Mouse (Mus musculus): ENCODE measurements around the gene Abhd12. TPM values are rescaled to one million over a fixed set of nuclear protein-coding genes. Genes with fewer than 3 reads are reported as not detected.
"Not testable (repeated sequence)": the region's sequence is repeated elsewhere in the genome, so short reads cannot be mapped to it uniquely, and the experiment has no call there.

The Abhd12 gene
- polyA plus RNA-seq (2012; rRNA removed) = 59.1 and 60.0 TPM in 2 replicates

- no peak for TF ChIP-seq CTCF (IDR thresholded peaks at IDR 0.05; ENCODE audit: insufficient read depth, low read length)
- TF ChIP-seq POLR2A (IDR thresholded peaks at IDR 0.05; ENCODE audit: borderline replicate concordance, extremely low read depth, low read depth, low read length) = peak; percentile 71
- peak; percentile 98 for DNase-seq
- WGBS = under 1% methylated on average over 72 of the region's 72 CpGs
Measured at GRCm38 (mm10) chr2:150904272-150904935, at the start of gene Abhd12. Gene Abhd12 (minus strand): TSS chr2:150904741.

DNA sequence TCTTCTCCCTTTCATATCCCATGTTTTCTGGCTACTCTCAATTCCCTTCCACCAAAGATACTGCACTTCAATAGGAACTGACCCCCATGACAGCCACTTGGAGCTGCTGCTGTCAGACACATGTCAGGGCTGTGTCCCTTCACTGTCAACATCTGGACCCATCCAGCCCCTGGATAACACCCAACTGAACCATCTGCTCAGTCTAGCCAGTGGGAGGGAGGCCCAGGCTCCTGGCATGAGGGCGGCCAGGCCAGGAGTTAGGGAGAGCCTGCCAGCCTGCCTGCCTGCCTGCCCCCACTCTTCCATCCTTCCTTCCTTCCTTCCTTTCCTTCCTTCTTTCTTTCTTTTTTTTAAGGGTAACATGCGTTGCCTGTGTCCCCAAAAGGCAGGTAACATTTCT lies 46.7 kb upstream of the Abhd12 start:
- Histone ChIP-seq H3K4me1 (ENCODE audit: control insufficient read depth, insufficient read depth, low read length) (no peaks in the 10 kb centered on the region), H3K4me3 (replicated peaks; ENCODE audit: extremely low read depth, low read depth, low read length) (no peak overlapping the region)
- DNase-seq = no peak
- TF ChIP-seq POLR2A (IDR thresholded peaks at IDR 0.05; ENCODE audit: borderline replicate concordance, extremely low read depth, low read depth, low read length) = no peak
- no peak for TF ChIP-seq CTCF (IDR thresholded peaks at IDR 0.05; ENCODE audit: insufficient read depth, low read length)
- WGBS = 68% methylated on average over 2 of the region's 2 CpGs

More at GRCm38 (mm10) chr2:150904272-150904935, at the start of gene Abhd12:
- H3K4me3 ChIP-seq (replicated peaks; ENCODE audit: extremely low read depth, low read depth, low read length) = peak within 1 kb of the TSS; percentile 100
- 0 out of 2 replicates have a peak, but pooled peaks cover 3% of the 10 kb centered on the region for H3K4me1 ChIP-seq (ENCODE audit: control insufficient read depth, insufficient read depth, low read length)

DNA sequence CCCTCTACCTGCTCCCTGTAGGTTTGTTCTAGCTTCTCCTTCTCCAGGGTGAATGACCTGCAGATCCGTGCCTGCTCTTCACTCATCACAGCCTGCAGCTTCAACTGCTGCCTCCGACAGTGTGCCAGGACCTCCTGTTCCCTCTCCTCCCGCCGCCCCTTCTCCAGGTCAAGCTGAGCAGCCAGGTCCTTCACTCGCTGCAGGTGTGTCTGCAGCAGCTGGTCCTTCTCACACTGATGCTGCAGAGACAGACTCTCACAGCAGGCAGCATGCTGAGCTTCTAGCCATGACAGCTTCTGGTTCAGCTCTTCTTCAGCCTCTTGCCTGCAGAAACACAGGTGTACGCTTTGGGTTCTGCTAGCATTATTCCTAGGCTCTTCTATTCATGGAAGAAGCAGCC lies 45.5 kb upstream of the Abhd12 start:
- TF ChIP-seq POLR2A (IDR thresholded peaks at IDR 0.05; ENCODE audit: borderline replicate concordance, extremely low read depth, low read depth, low read length) = no peak
- TF ChIP-seq CTCF (IDR thresholded peaks at IDR 0.05; ENCODE audit: insufficient read depth, low read length) = no peak
- no peaks in the 10 kb centered on the region for H3K4me1 ChIP-seq (ENCODE audit: control insufficient read depth, insufficient read depth, low read length)
- no peak overlapping the region for H3K4me3 ChIP-seq (replicated peaks; ENCODE audit: extremely low read depth, low read depth, low read length)
- 86% methylated on average over 6 of the region's 6 CpGs for WGBS
- no peak for DNase-seq

DNA sequence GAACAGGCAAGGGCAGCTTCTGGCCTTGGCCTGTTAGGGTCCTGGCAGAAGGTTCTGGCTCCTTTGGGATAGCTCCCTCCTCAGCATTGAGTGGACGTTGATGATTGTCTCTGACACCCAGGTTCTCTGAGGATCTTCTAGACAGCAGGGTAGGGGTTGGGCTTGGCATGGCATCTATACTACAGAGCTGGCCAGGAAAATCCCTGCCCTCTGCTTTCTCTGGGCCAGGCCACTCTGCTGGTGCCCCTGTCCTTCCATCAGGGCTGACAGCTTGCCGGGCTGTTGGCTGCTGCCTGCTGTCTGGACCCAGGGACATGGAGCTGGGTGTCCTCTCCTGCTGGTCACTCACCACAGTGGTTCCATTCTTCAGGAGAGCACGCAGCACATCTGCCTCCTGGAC lies 45.1 kb upstream of the Abhd12 start:
- H3K4me1 ChIP-seq (ENCODE audit: control insufficient read depth, insufficient read depth, low read length) = no peaks in the 10 kb centered on the region
- 88% methylated on average over 3 of the region's 3 CpGs for WGBS
- no peak overlapping the region for H3K4me3 ChIP-seq (replicated peaks; ENCODE audit: extremely low read depth, low read depth, low read length)
- no peak for DNase-seq
- no peak for TF ChIP-seq POLR2A (IDR thresholded peaks at IDR 0.05; ENCODE audit: borderline replicate concordance, extremely low read depth, low read depth, low read length)
- TF ChIP-seq CTCF (IDR thresholded peaks at IDR 0.05; ENCODE audit: insufficient read depth, low read length) = no peak

- WGBS = 62% methylated on average over 5 of the region's 5 CpGs
- Histone ChIP-seq H3K4me3 (replicated peaks; ENCODE audit: extremely low read depth, low read depth, low read length) (no peak overlapping the region), H3K4me1 (ENCODE audit: control insufficient read depth, insufficient read depth, low read length) (no peaks in the 10 kb centered on the region)
- no peak for DNase-seq
- TF ChIP-seq POLR2A (IDR thresholded peaks at IDR 0.05; ENCODE audit: borderline replicate concordance, extremely low read depth, low read depth, low read length) = no peak
- TF ChIP-seq CTCF (IDR thresholded peaks at IDR 0.05; ENCODE audit: insufficient read depth, low read length) = no peak
Measured at GRCm38 (mm10) chr2:150948786-150949185, 44.2 kb upstream of the Abhd12 start.

GRCm38 (mm10) chr2:150947880-150948611 lies 43.5 kb upstream of the Abhd12 start:
- 82% methylated on average over 12 of the region's 12 CpGs for WGBS
- not testable (repeated sequence) for H3K4me3 ChIP-seq (replicated peaks; ENCODE audit: extremely low read depth, low read depth, low read length); DNase-seq; H3K4me1 ChIP-seq (ENCODE audit: control insufficient read depth, insufficient read depth, low read length)

GRCm38 (mm10) chr2:150947341-150947740 lies 42.8 kb upstream of the Abhd12 start:
- DNase-seq; H3K4me1 ChIP-seq (ENCODE audit: control insufficient read depth, insufficient read depth, low read length); H3K4me3 ChIP-seq (replicated peaks; ENCODE audit: extremely low read depth, low read depth, low read length): not testable (repeated sequence)
- 91% methylated on average over 5 of the region's 5 CpGs for WGBS

DNA sequence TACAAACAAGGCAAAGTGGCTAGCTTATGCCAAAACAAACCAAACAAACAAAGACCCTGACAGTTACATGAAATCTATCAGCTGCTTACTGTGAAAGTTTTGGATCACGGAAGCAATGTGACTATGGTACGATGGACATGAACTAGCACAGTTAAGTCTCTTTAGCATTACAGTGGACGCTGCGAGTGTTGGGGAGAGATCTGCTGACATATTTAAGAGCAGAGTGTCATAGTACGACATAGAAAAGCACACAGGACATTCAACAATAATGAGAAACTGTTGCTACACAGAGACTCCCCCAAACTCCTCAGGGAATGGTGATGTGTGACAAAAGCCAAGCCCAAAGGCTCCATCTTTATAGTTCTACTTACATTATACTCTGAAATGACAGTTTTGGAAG lies 39.5 kb upstream of the Abhd12 start:
- DNase-seq = no peak
- TF ChIP-seq CTCF (IDR thresholded peaks at IDR 0.05; ENCODE audit: insufficient read depth, low read length) = no peak
- no peak for TF ChIP-seq POLR2A (IDR thresholded peaks at IDR 0.05; ENCODE audit: borderline replicate concordance, extremely low read depth, low read depth, low read length)
- 92% methylated on average over 5 of the region's 5 CpGs for WGBS
- no peak overlapping the region for H3K4me3 ChIP-seq (replicated peaks; ENCODE audit: extremely low read depth, low read depth, low read length)
- H3K4me1 ChIP-seq (ENCODE audit: control insufficient read depth, insufficient read depth, low read length) = no peaks in the 10 kb centered on the region

- TF ChIP-seq POLR2A (IDR thresholded peaks at IDR 0.05; ENCODE audit: borderline replicate concordance, extremely low read depth, low read depth, low read length) = no peak
- no peak for TF ChIP-seq CTCF (IDR thresholded peaks at IDR 0.05; ENCODE audit: insufficient read depth, low read length)
- DNase-seq = no peak
- H3K4me3 ChIP-seq (replicated peaks; ENCODE audit: extremely low read depth, low read depth, low read length) = no peak overlapping the region
- H3K4me1 ChIP-seq (ENCODE audit: control insufficient read depth, insufficient read depth, low read length) = no peaks in the 10 kb centered on the region
- WGBS = 93% methylated on average over 4 of the region's 4 CpGs
Measured at GRCm38 (mm10) chr2:150934659-150935058, 30.1 kb upstream of the Abhd12 start.

DNA sequence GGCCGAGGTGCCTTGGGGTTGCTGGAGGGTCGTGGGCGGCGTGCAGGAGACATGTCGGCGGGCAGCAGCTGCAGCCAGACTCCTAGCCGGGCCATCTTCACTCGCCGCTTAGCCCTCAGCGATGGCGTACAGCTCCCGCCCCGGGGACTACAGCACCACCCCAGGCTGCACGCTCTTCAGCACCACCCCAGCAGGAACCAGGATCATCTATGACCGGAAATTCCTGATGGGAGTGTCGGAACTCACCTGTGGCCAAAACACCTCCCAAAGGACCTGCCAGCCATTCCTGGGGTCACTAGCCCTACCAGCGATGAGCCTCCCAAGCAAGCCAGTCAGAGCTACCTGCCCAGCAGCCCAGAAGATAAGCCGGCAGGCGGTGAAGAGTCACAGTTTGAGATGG lies 28.9 kb upstream of the Abhd12 start:
- Histone ChIP-seq H3K4me3 (replicated peaks; ENCODE audit: extremely low read depth, low read depth, low read length) (no peak overlapping the region), H3K4me1 (ENCODE audit: control insufficient read depth, insufficient read depth, low read length) (no peaks in the 10 kb centered on the region)
- WGBS = 79% methylated on average over 19 of the region's 19 CpGs
- no peak for TF ChIP-seq POLR2A (IDR thresholded peaks at IDR 0.05; ENCODE audit: borderline replicate concordance, extremely low read depth, low read depth, low read length)
- TF ChIP-seq CTCF (IDR thresholded peaks at IDR 0.05; ENCODE audit: insufficient read depth, low read length) = no peak
- no peak for DNase-seq

Measured in lung, adult 2 months (tissue).